ENCODE assay signal across 9 mouse cellular contexts in the genomic region with DNA sequence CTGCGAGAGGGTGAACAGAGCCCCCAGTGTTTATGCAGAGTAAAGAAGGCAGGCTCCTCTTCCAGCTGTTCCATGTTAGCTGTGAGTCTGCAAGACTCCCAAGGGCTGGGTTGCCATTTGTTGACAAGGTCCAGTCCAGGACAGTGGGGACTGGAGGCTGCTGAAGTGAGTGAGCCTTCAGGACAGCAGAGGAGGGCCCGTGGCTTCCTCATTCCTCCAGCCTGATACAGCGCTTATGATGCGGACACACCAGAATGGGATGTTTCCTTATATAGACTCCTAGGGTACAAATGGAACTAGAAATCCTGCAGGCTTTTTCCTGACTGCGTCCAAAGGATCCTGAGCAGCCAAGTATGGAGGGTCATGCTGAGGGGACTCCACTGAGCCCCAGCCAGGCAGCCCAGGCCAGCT. TPM values are rescaled to one million over a fixed set of nuclear protein-coding genes. Genes with fewer than 3 reads are reported as not detected.
DNase-seq lines count a peak whose midpoint lies in the region; ATAC-seq and TF ChIP-seq lines count a peak whose summit lies in the region.
"Had no signal": no experiment of that assay in that cellular context is flagged by ENCODE, and none has a peak within 500 bp of the region (broad histone marks: within the 10 kb centered on the region; RNA-seq: fewer than 3 reads in every experiment).

No protein-coding gene starts in this region.

- intact Hi-C loops in left cerebral cortex, postnatal 25 days (cut with DNase I): loop anchor here (2.0 to 10.0 kb wide), 2 partner anchors 13 to 299 kb away; a partner anchor contains a TSS

- ATAC-seq in forebrain, embryonic 16.5 days: no peak
- no peak for ATAC-seq in midbrain, embryonic 12.5 days (ENCODE audit: low FRiP score, low read depth)

- H3K36me3 ChIP-seq in forebrain, embryonic 16.5 days (ENCODE audit: control insufficient read depth, insufficient read depth): no peaks in the 10 kb centered on the region
- no peaks in the 10 kb centered on the region for H3K36me3 ChIP-seq in midbrain, embryonic 12.5 days

- no peaks in the 10 kb centered on the region for H3K9me3 ChIP-seq in forebrain, embryonic 16.5 days (ENCODE audit: control insufficient read depth, low read length)
- H3K9me3 ChIP-seq in midbrain, embryonic 12.5 days: no peaks in the 10 kb centered on the region

- H3K9ac ChIP-seq in forebrain, embryonic 16.5 days (replicated peaks; ENCODE audit: low read depth, low read length): no peak overlapping the region
- peak overlapping the region; percentile 77; the same call in 1 of the 2 replicates for H3K9ac ChIP-seq in midbrain, embryonic 12.5 days (replicated peaks)
- H3K9ac ChIP-seq: liver, embryonic 14.5 days had no signal

- peak overlapping the region; percentile 93 for H3K4me2 ChIP-seq in forebrain, embryonic 16.5 days (ENCODE audit: low read length)
- H3K4me2 ChIP-seq in midbrain, embryonic 12.5 days (replicated peaks): peak overlapping the region; percentile 96

- no peak for TF ChIP-seq POLR2A in bone marrow macrophage, adult 2 months (IDR thresholded peaks at IDR 0.05; ENCODE audit: borderline replicate concordance, low read depth, low read length)

- peak; percentile 74 for DNase-seq in NIH3T3 (ENCODE audit: low read depth)
- DNase-seq in heart, postnatal 4 days: peak; percentile 76
- DNase-seq in left cerebral cortex, postnatal 25 days (ENCODE audit: low spot score in 2 of 2): peak; percentile 11 to 27
- DNase-seq in urinary bladder, postnatal 14 days (ENCODE audit: low spot score): peak; percentile 61
- DNase-seq in thymus, postnatal 0 days (ENCODE audit: low spot score): no peak

- no peaks in the 10 kb centered on the region for H3K27me3 ChIP-seq in forebrain, embryonic 16.5 days (replicated peaks; ENCODE audit: control insufficient read depth, insufficient read depth, low read length)
- peaks cover 14% of the 10 kb centered on the region for H3K27me3 ChIP-seq in midbrain, embryonic 12.5 days

- peaks cover 9% of the 10 kb centered on the region for H3K4me1 ChIP-seq in bone marrow macrophage, adult 2 months (ENCODE audit: control insufficient read depth, insufficient read depth, low read length)
- peaks cover 29% of the 10 kb centered on the region for H3K4me1 ChIP-seq in forebrain, embryonic 16.5 days (replicated peaks; ENCODE audit: control insufficient read depth, insufficient read depth, low read length)
- H3K4me1 ChIP-seq in midbrain, embryonic 12.5 days: peaks cover 18% of the 10 kb centered on the region

- no peak for TF ChIP-seq CTCF in bone marrow macrophage, adult 2 months (IDR thresholded peaks at IDR 0.05; ENCODE audit: low read depth, low read length)

- whole genome bisulfite sequencing in forebrain, embryonic 16.5 days: 18% methylated on average over 5 of the region's 5 CpGs
- 20% methylated on average over 5 of the region's 5 CpGs for WGBS in midbrain, embryonic 12.5 days

- peak overlapping the region; percentile 86 for H3K4me3 ChIP-seq in bone marrow macrophage, adult 2 months (ENCODE audit: insufficient read depth, low read length)
- H3K4me3 ChIP-seq in forebrain, embryonic 16.5 days (replicated peaks; ENCODE audit: low read length): peak overlapping the region; percentile 51
- H3K4me3 ChIP-seq in midbrain, embryonic 12.5 days: peak overlapping the region; percentile 62

- H3K27ac ChIP-seq in bone marrow macrophage, adult 2 months (ENCODE audit: insufficient read depth, low read depth, low read length): no peak overlapping the region
- no peak overlapping the region for H3K27ac ChIP-seq in forebrain, embryonic 16.5 days (ENCODE audit: low read length)
- peak overlapping the region; percentile 44; the same call in 1 of the 2 replicates for H3K27ac ChIP-seq in midbrain, embryonic 12.5 days (replicated peaks)
- H3K27ac ChIP-seq: liver, embryonic 14.5 days had no signal

RNA-seq across cellular contexts. Expression of a gene that starts 3.2 kb away (rescaled TPM):
- polyA plus RNA-seq in bone marrow macrophage, adult 2 months (2012; ENCODE audit: insufficient read depth, insufficient read length, missing spikeins): 2.3 and 3.5 TPM in 2 replicates
- polyA plus RNA-seq in forebrain, embryonic 16.5 days (2015; fragmentation: Nextera tagmentation; extraction: Ambion mirVana): 5.9 and 6.6 TPM in 2 replicates
- total RNA-seq in heart, postnatal 4 days (2021): 10 to 100 TPM; 76.5 to 84.4 TPM
- total RNA-seq in left cerebral cortex, postnatal 25 days (2021): 10 to 100 TPM; 23.7 to 25.7 TPM
- polyA plus RNA-seq in midbrain, embryonic 12.5 days (2016; fragmentation: Nextera tagmentation; extraction: Ambion mirVana): 4.3 and 7.3 TPM in 2 replicates
- 0.51 and 0.69 TPM in 2 replicates for polyA plus RNA-seq in thymus, postnatal 0 days (2015; fragmentation: Nextera tagmentation; extraction: Ambion mirVana)

RNA-seq across cellular contexts. Expression of a gene that starts 54.0 kb away (rescaled TPM):
- polyA plus RNA-seq in bone marrow macrophage, adult 2 months (2012; ENCODE audit: insufficient read depth, insufficient read length, missing spikeins): 33.9 and 37.2 TPM in 2 replicates
- polyA plus RNA-seq in forebrain, embryonic 16.5 days (2015; fragmentation: Nextera tagmentation; extraction: Ambion mirVana): 12.0 and 13.0 TPM in 2 replicates
- total RNA-seq in heart, postnatal 4 days (2021): 10 to 100 TPM; 26.4 to 26.8 TPM
- total RNA-seq in left cerebral cortex, postnatal 25 days (2021): 10 to 100 TPM; 33.0 to 35.7 TPM
- polyA plus RNA-seq in midbrain, embryonic 12.5 days (2016; fragmentation: Nextera tagmentation; extraction: Ambion mirVana): 27.4 and 30.6 TPM in 2 replicates
- 11.2 and 16.3 TPM in 2 replicates for polyA plus RNA-seq in thymus, postnatal 0 days (2015; fragmentation: Nextera tagmentation; extraction: Ambion mirVana)
